In the genomic region with DNA sequence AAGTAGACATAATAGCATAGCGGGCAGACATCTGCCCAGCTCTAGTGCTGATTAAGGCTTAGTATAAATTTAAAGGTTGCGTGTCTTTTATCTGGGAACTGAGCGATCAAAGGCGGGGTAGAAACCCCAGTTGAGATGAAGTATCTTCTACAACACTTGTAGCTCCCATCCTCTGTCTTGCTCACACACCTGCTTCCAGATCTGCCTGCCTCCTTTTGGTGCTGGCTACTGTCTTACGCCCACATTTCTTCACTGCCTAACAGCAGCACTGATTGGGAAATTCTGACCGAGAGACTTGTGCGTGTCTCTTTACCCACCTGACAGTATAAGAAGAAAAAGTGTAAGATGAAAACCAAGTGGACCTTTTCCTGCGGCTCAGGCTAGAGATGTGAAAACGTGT, we compare ENCODE assay signal across 19 mouse cellular contexts.
"Had no signal": no experiment of that assay in that cellular context is flagged by ENCODE, and none has a peak within 500 bp of the region (broad histone marks: within the 10 kb centered on the region; RNA-seq: fewer than 3 reads in every experiment).

No protein-coding gene starts in this region.

- H3K4me1 ChIP-seq: stomach, embryonic 15.5 days had no signal

- H3K27me3 ChIP-seq: megakaryocyte, embryonic 14.5 days; midbrain, embryonic 13.5 days; neural tube, embryonic 13.5 days; neural tube, embryonic 15.5 days; stomach, embryonic 15.5 days had no signal

- H3K4me3 ChIP-seq: megakaryocyte, embryonic 14.5 days; midbrain, embryonic 13.5 days; myocyte; neural tube, embryonic 13.5 days; neural tube, embryonic 15.5 days; stomach, embryonic 15.5 days had no signal

- H3K36me3 ChIP-seq: midbrain, embryonic 13.5 days; neural tube, embryonic 13.5 days; neural tube, embryonic 15.5 days; stomach, embryonic 15.5 days had no signal

- H3K9me3 ChIP-seq: midbrain, embryonic 13.5 days; neural tube, embryonic 13.5 days; neural tube, embryonic 15.5 days; stomach, embryonic 15.5 days had no signal

- H3K4me2 ChIP-seq: lung, embryonic 14.5 days; midbrain, embryonic 11.5 days; midbrain, embryonic 13.5 days; neural tube, embryonic 13.5 days; neural tube, embryonic 15.5 days; stomach, embryonic 15.5 days had no signal

- DNase-seq: lung, adult 18-20 months; lung, embryonic 14.5 days; lung, postnatal 10 days; lung, postnatal 36 days; retina, postnatal 1 day; right cerebral cortex, postnatal 14 days; thymus, adult 2 months; thymus, postnatal 25 days; thymus, postnatal 4 days had no signal

- H3K27ac ChIP-seq: macrophage; midbrain, embryonic 13.5 days; neural tube, embryonic 13.5 days; neural tube, embryonic 15.5 days; stomach, embryonic 15.5 days; stomach, postnatal 0 days had no signal

- ATAC-seq: midbrain, embryonic 13.5 days; midbrain, embryonic 16.5 days had no signal

- H3K9ac ChIP-seq: lung, embryonic 14.5 days; midbrain, embryonic 13.5 days; neural tube, embryonic 13.5 days; neural tube, embryonic 15.5 days; stomach, embryonic 15.5 days had no signal
